Mouse (Mus musculus) spleen, adult 2 months (tissue): ENCODE data around the gene Tm7sf3.

Experiments
- CTCF ChIP-seq: fragments of 200-500 bp; IDR thresholded peaks from 2 replicates; pipeline ENCODE4 v1.5.1; 2011; ENCODE audit warnings: mild to moderate bottlenecking, inconsistent platforms; ENCODE audit not compliant: insufficient read depth, insufficient read length, insufficient replicate concordance; ENCODE audit errors: extremely low read depth
- POLR2A ChIP-seq: fragments of 200-500 bp; IDR thresholded peaks from 2 replicates; pipeline ENCODE4 v1.6.1; 2011; ENCODE audit warnings: low read depth, low read length, inconsistent platforms

DNA sequence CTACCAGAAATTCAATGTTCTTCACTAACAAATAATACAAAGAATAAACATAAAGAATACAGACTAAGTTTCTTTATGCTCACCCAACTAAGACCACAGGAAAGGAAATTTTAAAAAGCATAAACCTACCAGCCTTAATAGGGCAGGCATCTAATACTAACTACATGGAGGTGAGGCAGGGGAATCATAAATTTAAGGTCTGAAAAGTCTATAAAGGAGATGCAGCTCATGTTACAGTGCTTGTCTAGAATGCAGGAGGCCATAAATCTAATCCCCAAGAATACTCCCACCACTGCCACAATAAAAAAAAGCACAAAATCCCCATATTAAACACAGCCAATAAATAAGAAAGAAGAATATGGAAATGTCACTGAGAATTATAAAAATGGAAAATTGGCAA is 70.6 kb downstream of the Tm7sf3 start:
- TF ChIP-seq CTCF, result no peak
- no peak for TF ChIP-seq POLR2A
